Mouse (Mus musculus) forebrain, embryonic 10.5 days (tissue): Measurements from ENCODE around the gene Irf6. TPM values are rescaled to one million over a fixed set of nuclear protein-coding genes. Genes with fewer than 3 reads are reported as not detected.

Source experiments
- DNase-seq: peaks from one replicate; pipeline ENCODE4 v3.0.0-alpha.2; 2017; ENCODE audit warnings: low spot score; ENCODE audit errors: extremely low spot score
- H3K27ac ChIP-seq: fragments of 300-500 bp; sonication (generic); 2 replicates; pipeline ENCODE4 v1.5.1; 2016; ENCODE audit warnings: mild to moderate bottlenecking
- H3K27me3 ChIP-seq: fragments of 300-500 bp; sonication (generic); 2 replicates; pipeline ENCODE4 v1.6.1; 2016; ENCODE audit warnings: mild to moderate bottlenecking; ENCODE audit not compliant: poor library complexity, severe bottlenecking
- H3K36me3 ChIP-seq: fragments of 300-500 bp; sonication (generic); replicated peaks from 2 replicates; pipeline ENCODE4 v1.6.1; 2016; ENCODE audit warnings: mild to moderate bottlenecking, moderate library complexity
- H3K4me1 ChIP-seq: fragments of 300-500 bp; sonication (generic); 2 replicates; pipeline ENCODE4 v1.6.1; 2016
- H3K4me3 ChIP-seq: fragments of 300-500 bp; sonication (generic); 2 replicates; pipeline ENCODE4 v1.5.1; 2016; ENCODE audit warnings: mild to moderate bottlenecking, moderate library complexity
- H3K9me3 ChIP-seq: fragments of 300-500 bp; sonication (generic); 2 replicates; pipeline ENCODE4 v1.6.1; 2016; ENCODE audit warnings: mild to moderate bottlenecking, moderate library complexity
- WGBS: fragments of 180-500 bp; shearing (Covaris S2); methylation state at CpG from one replicate; pipeline ENCODE4 v1.1.7; 2016; 5-methylcytosine and 5-hydroxymethylcytosine counted together
- polyA plus RNA-seq: library from polyadenylated mRNA; unstranded; fragments of >200 nt; fragmentation: Nextera tagmentation; extraction: Ambion mirVana; gene quantifications from 2 replicates; pipeline ENCODE4 v1.2.1, GENCODE M21; 2016

Irf6 gene
- polyA plus RNA-seq, 1 experiment from 2014 or later, result 3.9 TPM

- Histone ChIP-seq H3K4me3 (no peak overlapping the region), H3K9me3 (no peaks in the 10 kb centered on the region), H3K4me1 (peaks cover 19% of the 10 kb centered on the region), H3K36me3 (no peaks in the 10 kb centered on the region), H3K27ac (no peak overlapping the region), H3K27me3 (no peaks in the 10 kb centered on the region)
- DNase-seq, result no peak
- 91% methylated on average over 7 of the region's 7 CpGs for WGBS
These were observed 38.9 kb downstream of the Irf6 start for GRCm38 (mm10) chr1:193191675-193192283.

- Histone ChIP-seq H3K4me1 (peaks cover 10% of the 10 kb centered on the region), H3K36me3 (no peaks in the 10 kb centered on the region), H3K27ac (no peak overlapping the region), H3K9me3 (no peaks in the 10 kb centered on the region), H3K4me3 (no peak overlapping the region), H3K27me3 (no peaks in the 10 kb centered on the region)
- no peak for DNase-seq
- WGBS, result 89% methylated on average over 3 of the region's 3 CpGs
These were observed 41.7 kb downstream of the Irf6 start for GRCm38 (mm10) chr1:193194416-193195140.

GRCm38 (mm10) chr1:193195169-193195810 lies 42.4 kb downstream of the Irf6 start:
- H3K4me1 ChIP-seq, result peaks cover 3% of the 10 kb centered on the region

GRCm38 (mm10) chr1:193197494-193198205 lies 44.7 kb downstream of the Irf6 start:
- no peaks in the 10 kb centered on the region for H3K4me1 ChIP-seq
- no peak for DNase-seq
- no peaks in the 10 kb centered on the region for H3K36me3 ChIP-seq
- H3K27me3 ChIP-seq, result no peaks in the 10 kb centered on the region
- H3K9me3 ChIP-seq, result no peaks in the 10 kb centered on the region
- WGBS, result 93% methylated on average over 18 of the region's 18 CpGs
- no peak overlapping the region for H3K4me3 ChIP-seq
- no peak overlapping the region for H3K27ac ChIP-seq

More at GRCm38 (mm10) chr1:193195169-193195810, 42.4 kb downstream of the Irf6 start:
- Histone ChIP-seq H3K36me3 (no peaks in the 10 kb centered on the region), H3K4me3 (no peak overlapping the region), H3K27me3 (no peaks in the 10 kb centered on the region), H3K27ac (no peak overlapping the region), H3K9me3 (no peaks in the 10 kb centered on the region)
- 76% methylated on average over 3 of the region's 3 CpGs for WGBS
- no peak for DNase-seq

- Histone ChIP-seq H3K36me3 (no peaks in the 10 kb centered on the region), H3K4me3 (no peak overlapping the region), H3K9me3 (no peaks in the 10 kb centered on the region), H3K27ac (no peak overlapping the region), H3K27me3 (no peaks in the 10 kb centered on the region), H3K4me1 (no peaks in the 10 kb centered on the region)
- WGBS, result 91% methylated on average over 2 of the region's 2 CpGs
- no peak for DNase-seq
These were observed 45.4 kb downstream of the Irf6 start for GRCm38 (mm10) chr1:193198312-193198711.

- no peak for DNase-seq
- WGBS, result 82% methylated on average over 8 of the region's 8 CpGs
- Histone ChIP-seq H3K4me3 (no peak overlapping the region), H3K27ac (no peak overlapping the region), H3K9me3 (no peaks in the 10 kb centered on the region), H3K4me1 (no peaks in the 10 kb centered on the region), H3K27me3 (no peaks in the 10 kb centered on the region), H3K36me3 (no peaks in the 10 kb centered on the region)
These were observed 47.9 kb downstream of the Irf6 start for GRCm38 (mm10) chr1:193200640-193201382.

GRCm38 (mm10) chr1:193201383-193201778 lies 48.5 kb downstream of the Irf6 start, which contains the start of gene Traf3ip3:
Traf3ip3 (minus strand) TSS chr1:193201703.
- no peak within 1 kb of the TSS for H3K27ac ChIP-seq
- DNase-seq, result no peak
- WGBS, result 70% methylated on average over 5 of the region's 5 CpGs

GRCm38 (mm10) chr1:193203821-193204220 lies 50.9 kb downstream of the Irf6 start:
- Histone ChIP-seq H3K4me3 (no peak overlapping the region), H3K27me3 (no peaks in the 10 kb centered on the region), H3K36me3 (no peaks in the 10 kb centered on the region), H3K27ac (no peak overlapping the region), H3K4me1 (no peaks in the 10 kb centered on the region), H3K9me3 (no peaks in the 10 kb centered on the region)
- no peak for DNase-seq
- 83% methylated on average over 2 of the region's 2 CpGs for WGBS

More at GRCm38 (mm10) chr1:193201383-193201778, 48.5 kb downstream of the Irf6 start, which contains the start of gene Traf3ip3:
- H3K36me3 ChIP-seq, result no peaks in the 10 kb centered on the region
- no peaks in the 10 kb centered on the region for H3K9me3 ChIP-seq
- H3K4me3 ChIP-seq, result no peak within 1 kb of the TSS
- no peaks in the 10 kb centered on the region for H3K4me1 ChIP-seq
- no peaks in the 10 kb centered on the region for H3K27me3 ChIP-seq

- Histone ChIP-seq H3K4me1 (no peaks in the 10 kb centered on the region), H3K9me3 (no peaks in the 10 kb centered on the region), H3K27ac (no peak overlapping the region), H3K4me3 (no peak overlapping the region), H3K27me3 (no peaks in the 10 kb centered on the region), H3K36me3 (no peaks in the 10 kb centered on the region)
- WGBS, result 90% methylated on average over 2 of the region's 2 CpGs
- DNase-seq, result no peak
These were observed 52.5 kb downstream of the Irf6 start for GRCm38 (mm10) chr1:193205431-193205830.

- 85% methylated on average over 3 of the region's 3 CpGs for WGBS
- no peaks in the 10 kb centered on the region for H3K36me3 ChIP-seq
- no peaks in the 10 kb centered on the region for H3K9me3 ChIP-seq
- H3K4me1 ChIP-seq, result no peaks in the 10 kb centered on the region
- H3K27ac ChIP-seq, result no peak within 1 kb of the TSS
- H3K27me3 ChIP-seq, result no peaks in the 10 kb centered on the region
- no peak for DNase-seq
- H3K4me3 ChIP-seq, result no peak within 1 kb of the TSS
These were observed 54.6 kb downstream of the Irf6 start, which contains the start of gene Lamb3 for GRCm38 (mm10) chr1:193207503-193207902. Lamb3 (plus strand) TSS chr1:193207699.

- Histone ChIP-seq H3K4me3 (no peak overlapping the region), H3K27ac (no peak overlapping the region), H3K9me3 (no peaks in the 10 kb centered on the region), H3K4me1 (no peaks in the 10 kb centered on the region), H3K27me3 (no peaks in the 10 kb centered on the region), H3K36me3 (no peaks in the 10 kb centered on the region)
- WGBS, result 42% methylated on average over 2 of the region's 2 CpGs
- no peak for DNase-seq
These were observed 55.3 kb downstream of the Irf6 start for GRCm38 (mm10) chr1:193208178-193208577.

GRCm38 (mm10) chr1:193211371-193211770 lies 58.5 kb downstream of the Irf6 start:
- Histone ChIP-seq H3K4me3 (no peak overlapping the region), H3K4me1 (no peaks in the 10 kb centered on the region), H3K27ac (no peak overlapping the region), H3K27me3 (no peaks in the 10 kb centered on the region), H3K9me3 (no peaks in the 10 kb centered on the region), H3K36me3 (no peaks in the 10 kb centered on the region)
- DNase-seq, result no peak
- 84% methylated on average over 5 of the region's 5 CpGs for WGBS
